Mouse (Mus musculus) brain, adult 2 months (tissue): ENCODE results near the gene Actr1a.

Experiments used
- DNase-seq: peaks from one replicate; pipeline ENCODE4 v3.0.0; 2011; ENCODE audit warnings: low read depth, low spot score

The Actr1a gene

GRCm38 (mm10) chr19:46327531-46328064, 68.0 kb downstream of the Actr1a start:
- DNase-seq: no peak
